21 mouse cellular contexts compared by ENCODE assay signal in genomic region chr14:76616367-76616683, GRCm38 (mm10). TPM values are rescaled to one million over a fixed set of nuclear protein-coding genes. Genes with fewer than 3 reads are reported as not detected.
DNase-seq lines count a peak whose midpoint lies in the region; ATAC-seq and TF ChIP-seq lines count a peak whose summit lies in the region.
"Had no signal": no experiment of that assay in that cellular context is flagged by ENCODE, and none has a peak within 500 bp of the region (broad histone marks: within the 10 kb centered on the region; RNA-seq: fewer than 3 reads in every experiment).

No protein-coding gene starts in this region.

- intact Hi-C loops in gastrocnemius, adult 2 months (cut with DNase I): loop anchor here (10.0 kb wide), 1 partner anchor 258 kb away; no protein-coding TSS in a partner anchor
- intact Hi-C loops in gastrocnemius, postnatal 14 days (cut with DNase I; ENCODE audit: low total_unique reads): no loop called here

- H3K9ac ChIP-seq in lung, postnatal 0 days (replicated peaks; ENCODE audit: low read depth): no peak overlapping the region
- H3K9ac ChIP-seq: embryonic facial prominence, embryonic 12.5 days; forebrain, postnatal 0 days; heart, embryonic 13.5 days; hindbrain, embryonic 15.5 days had no signal

- no peaks in the 10 kb centered on the region for H3K9me3 ChIP-seq in lung, postnatal 0 days (ENCODE audit: low read length)
- H3K9me3 ChIP-seq: embryonic facial prominence, embryonic 12.5 days; heart, embryonic 13.5 days; hindbrain, embryonic 15.5 days had no signal

- TF ChIP-seq EP300 in lung, postnatal 0 days (IDR thresholded peaks at IDR 0.05): no peak

- DNase-seq in 3T3-L1 (ENCODE audit: low read depth, low spot score) (peak; percentile 28), R1 (ENCODE audit: low read depth, low spot score) (peak; percentile 83)
- DNase-seq in gastrocnemius, adult 2 months: no peak
- no peak for DNase-seq in gastrocnemius, postnatal 14 days
- no peak for DNase-seq in lung, postnatal 0 days (ENCODE audit: low spot score)
- DNase-seq: adrenal gland, adult 8-10 months; cerebellum, adult 11 months; cerebellum, adult 8-10 months; cerebellum, postnatal 14 days; forebrain, postnatal 0 days; gastrocnemius, postnatal 36 days; heart, adult 2 months; heart, postnatal 36 days; kidney, adult 8-10 months had no signal

- no peak overlapping the region for H3K27ac ChIP-seq in gastrocnemius, adult 2 months
- no peak overlapping the region for H3K27ac ChIP-seq in lung, postnatal 0 days (ENCODE audit: low read length)
- H3K27ac ChIP-seq: embryonic facial prominence, embryonic 12.5 days; heart, adult 2 months; heart, embryonic 13.5 days; hindbrain, embryonic 15.5 days had no signal

- H3K4me3 ChIP-seq in C2C12 (ENCODE audit: insufficient read depth, poor library complexity, severe bottlenecking) (no peak overlapping the region), myocyte (no peak overlapping the region)
- H3K4me3 ChIP-seq in gastrocnemius, adult 2 months: no peak overlapping the region
- H3K4me3 ChIP-seq in lung, postnatal 0 days (ENCODE audit: low read depth, low read length): no peak overlapping the region
- H3K4me3 ChIP-seq: embryonic facial prominence, embryonic 12.5 days; heart, adult 2 months; heart, embryonic 13.5 days; hindbrain, embryonic 15.5 days had no signal

- H3K27me3 ChIP-seq in C2C12 (ENCODE audit: control insufficient read depth, insufficient read depth, insufficient read length) (no peaks in the 10 kb centered on the region), myocyte (ENCODE audit: control insufficient read depth, insufficient read depth, insufficient read length) (no peaks in the 10 kb centered on the region)
- no peaks in the 10 kb centered on the region for H3K27me3 ChIP-seq in lung, postnatal 0 days (replicated peaks; ENCODE audit: insufficient read depth, low read length)
- H3K27me3 ChIP-seq: embryonic facial prominence, embryonic 12.5 days; heart, embryonic 13.5 days; hindbrain, embryonic 15.5 days had no signal

- no peak for TF ChIP-seq CTCF in C2C12 (IDR thresholded peaks at IDR 0.05; ENCODE audit: control insufficient read depth, insufficient read depth, insufficient read length)
- no peak for TF ChIP-seq CTCF in gastrocnemius, adult 2 months (IDR thresholded peaks at IDR 0.05)
- no peak for TF ChIP-seq CTCF in lung, postnatal 0 days (IDR thresholded peaks at IDR 0.05)

- H3K4me2 ChIP-seq in myocyte (ENCODE audit: low read depth): peak overlapping the region; percentile 40
- H3K4me2 ChIP-seq in lung, postnatal 0 days (replicated peaks; ENCODE audit: low read depth, low read length): no peak overlapping the region
- H3K4me2 ChIP-seq: embryonic facial prominence, embryonic 12.5 days; heart, embryonic 13.5 days; hindbrain, embryonic 15.5 days had no signal

- H3K79me3 ChIP-seq in C2C12 (ENCODE audit: low read depth): no peaks in the 10 kb centered on the region

- no peak for TF ChIP-seq POLR2A in myocyte (IDR thresholded peaks at IDR 0.05; ENCODE audit: insufficient read length, low read depth)

- no peak overlapping the region for H3ac ChIP-seq in C2C12 (ENCODE audit: control insufficient read depth, insufficient read length, low read depth)
- no peak overlapping the region for H3ac ChIP-seq in myocyte (ENCODE audit: control insufficient read depth, insufficient read length)

- H3K36me3 ChIP-seq in C2C12 (ENCODE audit: control insufficient read depth, insufficient read depth): no peaks in the 10 kb centered on the region
- no peaks in the 10 kb centered on the region for H3K36me3 ChIP-seq in myocyte (ENCODE audit: control insufficient read depth, insufficient read depth)
- H3K36me3 ChIP-seq in lung, postnatal 0 days (ENCODE audit: insufficient read depth, low read length): no peaks in the 10 kb centered on the region
- H3K36me3 ChIP-seq: embryonic facial prominence, embryonic 12.5 days; heart, embryonic 13.5 days; hindbrain, embryonic 15.5 days had no signal

- no peak for ATAC-seq in lung, postnatal 0 days
- ATAC-seq: forebrain, postnatal 0 days; intestine, embryonic 16.5 days had no signal

- WGBS in lung, postnatal 0 days: 29% methylated on average over 3 of the region's 3 CpGs

- H3K4me1 ChIP-seq in lung, postnatal 0 days (ENCODE audit: insufficient read depth, low read depth, low read length): no peaks in the 10 kb centered on the region; the same call in 1 of the 2 replicates

- H3K79me2 ChIP-seq in C2C12 (ENCODE audit: control insufficient read depth, insufficient read depth) (no peaks in the 10 kb centered on the region), myocyte (ENCODE audit: control insufficient read depth, insufficient read depth) (no peaks in the 10 kb centered on the region)

TF ChIP-seq in C2C12, 6 proteins besides CTCF, POLR2A, EP300 and RAD21:
- TF ChIP-seq CEBPB (IDR thresholded peaks at IDR 0.05; ENCODE audit: low read depth) (peak; percentile 81), FOSL1 (IDR thresholded peaks at IDR 0.05; ENCODE audit: insufficient read depth, low read length, poor library complexity, severe bottlenecking) (no peak), MYOD1 (IDR thresholded peaks at IDR 0.05; ENCODE audit: control insufficient read depth, insufficient read length, low read depth) (peak; percentile 31), MAX (IDR thresholded peaks at IDR 0.05) (peak; percentile 99), MYOG (IDR thresholded peaks at IDR 0.05; ENCODE audit: control insufficient read depth, extremely low read depth, insufficient read length) (no peak), USF1 (IDR thresholded peaks at IDR 0.05; ENCODE audit: low read depth) (no peak)

TF ChIP-seq in myocyte, 11 proteins besides CTCF, POLR2A, EP300 and RAD21:
- TF ChIP-seq CEBPB (IDR thresholded peaks at IDR 0.05; ENCODE audit: insufficient read depth, poor library complexity, severe bottlenecking): peak; percentile 50; the same call in 1 of the 2 replicates
- no peak for TF ChIP-seq SRF (IDR thresholded peaks at IDR 0.05; ENCODE audit: control insufficient read depth, insufficient read length, low read depth)

RNA-seq across cellular contexts. Expression of gene Serp2, which starts 59.6 kb away (rescaled TPM):
- 32.8 TPM for polyA plus RNA-seq in C2C12 (2012; fragmentation: generic; extraction: Trizol)
- 17.0 TPM for polyA plus RNA-seq in myocyte (2012; fragmentation: generic; extraction: Trizol)
- total RNA-seq in gastrocnemius, adult 2 months (2021): under 1 TPM in 1 of 2 experiments, not detected in 1; 0.64 TPM
- under 1 TPM; 0.62 to 0.97 TPM for total RNA-seq in gastrocnemius, postnatal 14 days (2021)
- polyA plus RNA-seq in lung, postnatal 0 days (2015; fragmentation: Nextera tagmentation; extraction: Ambion mirVana): 4.1 and 5.1 TPM in 2 replicates
- total RNA-seq: common myeloid progenitor, adult 5-6 weeks had no signal

Comparison
In these comparisons a context has a peak if more than half of its experiments do, and no peak if none do; other contexts are left out.
1. DNase-seq: peak in 3T3-L1 (single experiment) and R1 (single experiment); none in gastrocnemius, adult 2 months (single experiment), gastrocnemius, postnatal 14 days (single experiment) and lung, postnatal 0 days (single experiment).